Mouse (Mus musculus): ENCODE measurements around the gene Tgfa. TPM values are rescaled to one million over a fixed set of nuclear protein-coding genes. Genes with fewer than 3 reads are reported as not detected.

The Tgfa gene
- polyA plus RNA-seq, 1 experiment: not detected

- TF ChIP-seq CTCF (IDR thresholded peaks at IDR 0.05; ENCODE audit: low read depth, low read length): no peak
- no peak for TF ChIP-seq POLR2A (IDR thresholded peaks at IDR 0.05; ENCODE audit: borderline replicate concordance, low read depth, low read length)
- H3K27ac ChIP-seq (ENCODE audit: insufficient read depth, low read depth, low read length): no peak overlapping the region
- H3K4me1 ChIP-seq (ENCODE audit: control insufficient read depth, insufficient read depth, low read length): no peaks in the 10 kb centered on the region
- H3K4me3 ChIP-seq (ENCODE audit: insufficient read depth, low read length): no peak overlapping the region
These were observed 24.5 kb downstream of the Tgfa start for GRCm38 (mm10) chr6:86219494-86219893.

GRCm38 (mm10) chr6:86220171-86220570 lies 25.1 kb downstream of the Tgfa start:
- H3K4me1 ChIP-seq (ENCODE audit: control insufficient read depth, insufficient read depth, low read length): no peaks in the 10 kb centered on the region
- TF ChIP-seq POLR2A (IDR thresholded peaks at IDR 0.05; ENCODE audit: borderline replicate concordance, low read depth, low read length) (no peak), CTCF (IDR thresholded peaks at IDR 0.05; ENCODE audit: low read depth, low read length) (no peak)
- no peak overlapping the region for H3K27ac ChIP-seq (ENCODE audit: insufficient read depth, low read depth, low read length)
- no peak overlapping the region for H3K4me3 ChIP-seq (ENCODE audit: insufficient read depth, low read length)

- Histone ChIP-seq H3K4me1 (ENCODE audit: control insufficient read depth, insufficient read depth, low read length) (no peaks in the 10 kb centered on the region), H3K27ac (ENCODE audit: insufficient read depth, low read depth, low read length) (no peak overlapping the region), H3K4me3 (ENCODE audit: insufficient read depth, low read length) (no peak overlapping the region)
- TF ChIP-seq CTCF (IDR thresholded peaks at IDR 0.05; ENCODE audit: low read depth, low read length): no peak
These were observed 27.4 kb downstream of the Tgfa start for GRCm38 (mm10) chr6:86222381-86222780.

- no peak overlapping the region for H3K4me3 ChIP-seq (ENCODE audit: insufficient read depth, low read length)
- H3K27ac ChIP-seq (ENCODE audit: insufficient read depth, low read depth, low read length): no peak overlapping the region
- TF ChIP-seq POLR2A (IDR thresholded peaks at IDR 0.05; ENCODE audit: borderline replicate concordance, low read depth, low read length) (no peak), CTCF (IDR thresholded peaks at IDR 0.05; ENCODE audit: low read depth, low read length) (no peak)
- no peaks in the 10 kb centered on the region for H3K4me1 ChIP-seq (ENCODE audit: control insufficient read depth, insufficient read depth, low read length)
These were observed 30.6 kb downstream of the Tgfa start for GRCm38 (mm10) chr6:86225604-86226003.

GRCm38 (mm10) chr6:86232367-86232766 lies 37.3 kb downstream of the Tgfa start:
- Histone ChIP-seq H3K4me3 (ENCODE audit: insufficient read depth, low read length) (no peak overlapping the region), H3K27ac (ENCODE audit: insufficient read depth, low read depth, low read length) (no peak overlapping the region), H3K4me1 (ENCODE audit: control insufficient read depth, insufficient read depth, low read length) (no peaks in the 10 kb centered on the region)
- no peak for TF ChIP-seq CTCF (IDR thresholded peaks at IDR 0.05; ENCODE audit: low read depth, low read length)
- TF ChIP-seq POLR2A (IDR thresholded peaks at IDR 0.05; ENCODE audit: borderline replicate concordance, low read depth, low read length): no peak

GRCm38 (mm10) chr6:86233512-86234430 lies 38.7 kb downstream of the Tgfa start:
- no peak for TF ChIP-seq CTCF (IDR thresholded peaks at IDR 0.05; ENCODE audit: low read depth, low read length)
- no peak for TF ChIP-seq POLR2A (IDR thresholded peaks at IDR 0.05; ENCODE audit: borderline replicate concordance, low read depth, low read length)
- Histone ChIP-seq H3K27ac (ENCODE audit: insufficient read depth, low read depth, low read length) (no peak overlapping the region), H3K4me1 (ENCODE audit: control insufficient read depth, insufficient read depth, low read length) (no peaks in the 10 kb centered on the region), H3K4me3 (ENCODE audit: insufficient read depth, low read length) (no peak overlapping the region)

GRCm38 (mm10) chr6:86244866-86245265 lies 49.8 kb downstream of the Tgfa start:
- Histone ChIP-seq H3K27ac (ENCODE audit: insufficient read depth, low read depth, low read length) (no peak overlapping the region), H3K4me1 (ENCODE audit: control insufficient read depth, insufficient read depth, low read length) (no peaks in the 10 kb centered on the region), H3K4me3 (ENCODE audit: insufficient read depth, low read length) (no peak overlapping the region)
- TF ChIP-seq POLR2A (IDR thresholded peaks at IDR 0.05; ENCODE audit: borderline replicate concordance, low read depth, low read length): no peak
- no peak for TF ChIP-seq CTCF (IDR thresholded peaks at IDR 0.05; ENCODE audit: low read depth, low read length)

- Histone ChIP-seq H3K4me3 (ENCODE audit: insufficient read depth, low read length) (no peak overlapping the region), H3K4me1 (ENCODE audit: control insufficient read depth, insufficient read depth, low read length) (no peaks in the 10 kb centered on the region), H3K27ac (ENCODE audit: insufficient read depth, low read depth, low read length) (no peak overlapping the region)
- TF ChIP-seq CTCF (IDR thresholded peaks at IDR 0.05; ENCODE audit: low read depth, low read length) (no peak), POLR2A (IDR thresholded peaks at IDR 0.05; ENCODE audit: borderline replicate concordance, low read depth, low read length) (no peak)
These were observed 50.9 kb downstream of the Tgfa start for GRCm38 (mm10) chr6:86245965-86246364.

- Histone ChIP-seq H3K27ac (ENCODE audit: insufficient read depth, low read depth, low read length) (no peak overlapping the region), H3K4me1 (ENCODE audit: control insufficient read depth, insufficient read depth, low read length) (no peaks in the 10 kb centered on the region), H3K4me3 (ENCODE audit: insufficient read depth, low read length) (no peak overlapping the region)
- no peak for TF ChIP-seq CTCF (IDR thresholded peaks at IDR 0.05; ENCODE audit: low read depth, low read length)
- TF ChIP-seq POLR2A (IDR thresholded peaks at IDR 0.05; ENCODE audit: borderline replicate concordance, low read depth, low read length): no peak
These were observed 53.5 kb downstream of the Tgfa start for GRCm38 (mm10) chr6:86248562-86248961.

- TF ChIP-seq CTCF (IDR thresholded peaks at IDR 0.05; ENCODE audit: low read depth, low read length) (no peak), POLR2A (IDR thresholded peaks at IDR 0.05; ENCODE audit: borderline replicate concordance, low read depth, low read length) (no peak)
- Histone ChIP-seq H3K4me1 (ENCODE audit: control insufficient read depth, insufficient read depth, low read length) (no peaks in the 10 kb centered on the region), H3K4me3 (ENCODE audit: insufficient read depth, low read length) (no peak overlapping the region)
These were observed 54.0 kb downstream of the Tgfa start for GRCm38 (mm10) chr6:86249042-86249441.

More at GRCm38 (mm10) chr6:86249042-86249441, 54.0 kb downstream of the Tgfa start:
- no peak overlapping the region for H3K27ac ChIP-seq (ENCODE audit: insufficient read depth, low read depth, low read length)

Measured in bone marrow macrophage, adult 2 months (primary cell).